Mouse (Mus musculus) hindbrain, embryonic 14.5 days (tissue): ENCODE data around the gene Coro1a. TPM values are rescaled to one million over a fixed set of nuclear protein-coding genes. Genes with fewer than 3 reads are reported as not detected.

Experiments used
- ATAC-seq: fragments of 200-750 bp; cut with Nextera tagmentation; 2 replicates; pipeline ENCODE4 v1.8.0; 2017; ENCODE audit warnings: moderate number of reproducible peaks, mild to moderate bottlenecking, moderate TSS enrichment, moderate library complexity; ENCODE audit not compliant: low FRiP score
- DNase-seq: peaks from one replicate; pipeline ENCODE4 v3.0.0-alpha.2; 2015; ENCODE audit warnings: low spot score
- H3K27ac ChIP-seq: fragments of 300-500 bp; sonication (generic); 2 replicates; pipeline ENCODE4 v1.5.1; 2014; ENCODE audit warnings: mild to moderate bottlenecking, moderate library complexity
- H3K27me3 ChIP-seq: fragments of 300-500 bp; sonication (generic); 2 replicates; pipeline ENCODE4 v1.6.1; 2014; ENCODE audit warnings: mild to moderate bottlenecking, low read length, mixed read lengths; ENCODE audit not compliant: control insufficient read depth, insufficient read depth
- H3K36me3 ChIP-seq: fragments of 300-500 bp; sonication (generic); replicated peaks from 2 replicates; pipeline ENCODE4 v1.6.1; 2014; ENCODE audit not compliant: control insufficient read depth, insufficient read depth
- H3K4me1 ChIP-seq: fragments of 300-500 bp; sonication (generic); replicated peaks from 2 replicates; pipeline ENCODE4 v1.6.1; 2014; ENCODE audit warnings: antibody characterized with exemption, low read length, mixed read lengths; ENCODE audit not compliant: control insufficient read depth, insufficient read depth
- H3K4me2 ChIP-seq: fragments of 300-500 bp; sonication (generic); replicated peaks from 2 replicates; pipeline ENCODE4 v1.6.1; 2014; ENCODE audit warnings: mild to moderate bottlenecking, moderate library complexity
- H3K4me3 ChIP-seq: fragments of 300-500 bp; sonication (generic); replicated peaks from 2 replicates; pipeline ENCODE4 v1.5.1; 2014; ENCODE audit warnings: mild to moderate bottlenecking, low read length
- H3K9ac ChIP-seq: fragments of 300-500 bp; sonication (generic); 2 replicates; pipeline ENCODE4 v1.6.1; 2014
- H3K9me3 ChIP-seq: fragments of 300-500 bp; sonication (generic); 2 replicates; pipeline ENCODE4 v1.6.1; 2016; ENCODE audit warnings: low read length; ENCODE audit not compliant: control insufficient read depth
- WGBS: fragments of 180-500 bp; shearing (Covaris S2); extraction: QIAGEN DNeasy Blood & Tissue Kit; methylation state at CpG from one replicate; pipeline ENCODE4 v1.1.7; 2014; 5-methylcytosine and 5-hydroxymethylcytosine counted together
- polyA plus RNA-seq: library from polyadenylated mRNA; unstranded; fragments of >200 nt; fragmentation: Nextera tagmentation; extraction: Ambion mirVana; gene quantifications from 2 replicates; pipeline ENCODE4 v1.2.1, GENCODE M21; 2014

Coro1a gene
- polyA plus RNA-seq, 1 experiment from 2014 or later = 82.2 TPM

DNA sequence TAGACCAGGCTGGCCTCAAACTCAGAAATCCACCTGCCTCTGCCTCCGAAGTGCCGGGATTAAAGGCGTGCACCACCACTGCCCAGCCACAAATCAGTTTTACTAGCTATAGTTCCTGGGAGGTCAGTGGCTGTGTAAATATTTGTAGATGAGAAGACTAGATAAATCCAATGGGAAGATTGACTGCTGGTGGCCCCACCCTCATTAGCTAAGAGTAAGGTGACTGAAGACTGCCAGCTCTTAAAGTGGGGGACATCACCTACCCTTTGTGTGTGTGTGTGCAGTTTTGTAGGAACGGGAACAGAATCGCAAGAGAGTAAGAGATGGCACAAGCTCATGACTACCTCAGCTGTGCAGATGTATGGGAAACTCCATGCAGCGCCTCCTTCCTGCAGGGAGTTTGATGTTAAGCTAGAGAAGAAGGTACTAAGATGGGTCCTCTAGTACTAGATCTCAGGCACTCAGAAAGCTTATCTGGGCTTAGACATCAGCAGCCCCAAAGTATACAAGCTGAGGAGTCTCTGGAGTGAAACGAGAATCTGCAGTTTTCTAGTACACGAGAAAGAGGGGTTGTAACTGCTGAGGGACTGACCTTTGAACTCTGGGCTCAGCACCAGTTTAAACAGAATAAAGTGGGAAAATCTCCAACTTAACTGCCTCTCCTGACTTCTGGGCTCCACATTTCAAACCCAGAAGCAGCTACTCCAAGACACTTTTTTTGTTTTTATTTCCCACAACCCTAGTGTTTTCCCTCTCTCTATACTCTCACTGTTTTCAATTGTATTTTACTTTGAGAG, 28.8 kb downstream of the Coro1a start:
- no peaks in the 10 kb centered on the region for H3K27me3 ChIP-seq
- no peak for DNase-seq
- H3K9ac ChIP-seq = no peak overlapping the region
- no peaks in the 10 kb centered on the region for H3K4me1 ChIP-seq
- no peak overlapping the region for H3K4me3 ChIP-seq
- peaks cover 9% of the 10 kb centered on the region; the same call in 1 of the 2 replicates for H3K36me3 ChIP-seq
- no peak overlapping the region for H3K27ac ChIP-seq
- H3K4me2 ChIP-seq = no peak overlapping the region
- 88% methylated on average over 8 of the region's 8 CpGs for WGBS
- H3K9me3 ChIP-seq = no peaks in the 10 kb centered on the region
- ATAC-seq = no peak

DNA sequence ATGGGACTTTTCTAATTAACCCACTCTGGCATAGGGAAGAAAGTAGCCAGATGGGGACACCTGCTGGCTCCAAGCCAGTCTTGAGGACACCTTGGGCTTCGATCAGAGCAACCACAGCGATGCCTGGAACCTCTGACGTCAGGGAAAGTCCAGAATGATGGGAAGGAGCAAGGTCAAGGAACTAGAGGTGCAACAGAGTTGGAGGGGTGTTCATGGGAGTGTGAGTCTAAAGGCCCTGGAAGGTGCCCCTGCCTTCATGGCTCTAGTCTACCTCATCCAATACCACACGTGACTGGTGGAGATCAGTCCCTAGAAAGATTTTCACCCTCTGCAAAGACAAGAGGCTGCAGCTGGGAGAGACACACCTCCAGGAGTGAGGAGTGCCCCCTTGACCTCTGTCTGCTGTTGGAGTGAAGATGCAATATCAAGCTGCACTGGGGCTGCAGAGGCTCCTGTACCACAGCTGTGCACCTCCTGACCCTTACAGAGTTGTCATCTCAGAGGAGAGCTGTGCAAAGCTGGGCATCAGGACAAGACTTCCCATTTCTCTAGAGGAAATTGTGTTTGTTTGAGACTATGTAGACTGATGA, 30.9 kb downstream of the Coro1a start:
- ATAC-seq = no peak
- no peak for DNase-seq
- no peak overlapping the region for H3K4me2 ChIP-seq
- WGBS = 76% methylated on average over 4 of the region's 4 CpGs
- no peak overlapping the region for H3K9ac ChIP-seq
- H3K4me1 ChIP-seq = no peaks in the 10 kb centered on the region
- no peaks in the 10 kb centered on the region for H3K9me3 ChIP-seq
- no peak overlapping the region for H3K27ac ChIP-seq
- H3K4me3 ChIP-seq = no peak overlapping the region
- H3K27me3 ChIP-seq = no peaks in the 10 kb centered on the region
- H3K36me3 ChIP-seq = peaks cover 25% of the 10 kb centered on the region

DNA sequence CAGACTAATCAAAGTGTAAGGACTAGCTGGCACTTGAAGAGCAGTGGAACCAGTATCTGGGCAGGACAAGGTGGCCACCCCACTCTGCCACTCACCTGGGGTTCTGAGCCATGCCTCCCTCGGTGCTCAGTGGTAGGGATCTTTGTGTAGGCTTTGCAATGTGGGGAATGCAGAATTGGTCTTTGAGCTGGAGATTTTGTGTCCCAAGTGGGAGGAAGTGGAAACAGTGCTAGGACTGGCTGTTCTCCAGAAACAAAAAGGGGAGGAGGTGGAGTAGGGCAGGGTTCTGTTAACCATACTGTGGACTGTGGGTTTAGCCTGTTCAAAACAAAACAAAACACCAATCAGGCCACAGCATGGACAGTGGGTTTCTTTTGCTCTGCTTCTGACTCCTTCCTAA, 31.4 kb downstream of the Coro1a start, which contains the start of gene Sult1a1:
Gene Sult1a1, minus strand, starts transcription at position 226 of the 400 bp plus-strand sequence.
- Histone ChIP-seq H3K4me3 (no peak within 1 kb of the TSS), H3K9ac (no peak within 1 kb of the TSS), H3K9me3 (no peaks in the 10 kb centered on the region), H3K36me3 (peaks cover 30% of the 10 kb centered on the region), H3K4me2 (no peak within 1 kb of the TSS), H3K4me1 (no peaks in the 10 kb centered on the region), H3K27me3 (no peaks in the 10 kb centered on the region), H3K27ac (no peak within 1 kb of the TSS)
- ATAC-seq (no peak), DNase-seq (no peak)
- WGBS = 83% methylated on average over 1 of the region's 1 CpGs

DNA sequence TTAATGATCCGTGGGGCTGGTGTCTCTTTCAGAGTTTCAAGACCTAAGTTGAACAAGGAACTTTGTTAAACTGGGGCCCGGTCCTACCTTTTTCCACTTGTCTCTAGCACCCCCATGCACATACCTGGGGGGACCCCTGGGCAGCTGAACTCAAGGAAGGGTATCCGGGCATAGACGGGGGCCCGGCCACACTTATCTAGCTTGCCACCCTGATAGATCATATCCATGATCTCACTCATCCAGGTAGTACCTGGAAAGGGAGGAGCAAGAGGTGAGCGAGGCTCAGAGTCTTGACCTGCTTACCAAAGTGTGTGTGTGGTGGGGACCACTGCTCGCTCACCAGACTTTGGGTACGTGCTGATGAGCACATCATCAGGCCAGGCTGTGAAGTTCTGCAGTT, 32.5 kb downstream of the Coro1a start:
- no peak for DNase-seq
- H3K9ac ChIP-seq = no peak overlapping the region
- WGBS = 93% methylated on average over 8 of the region's 8 CpGs
- no peak overlapping the region for H3K4me3 ChIP-seq
- H3K9me3 ChIP-seq = no peaks in the 10 kb centered on the region
- peaks cover 34% of the 10 kb centered on the region for H3K36me3 ChIP-seq
- H3K4me1 ChIP-seq = no peaks in the 10 kb centered on the region
- ATAC-seq = no peak
- H3K27ac ChIP-seq = no peak overlapping the region
- H3K27me3 ChIP-seq = no peaks in the 10 kb centered on the region
- no peak overlapping the region for H3K4me2 ChIP-seq

DNA sequence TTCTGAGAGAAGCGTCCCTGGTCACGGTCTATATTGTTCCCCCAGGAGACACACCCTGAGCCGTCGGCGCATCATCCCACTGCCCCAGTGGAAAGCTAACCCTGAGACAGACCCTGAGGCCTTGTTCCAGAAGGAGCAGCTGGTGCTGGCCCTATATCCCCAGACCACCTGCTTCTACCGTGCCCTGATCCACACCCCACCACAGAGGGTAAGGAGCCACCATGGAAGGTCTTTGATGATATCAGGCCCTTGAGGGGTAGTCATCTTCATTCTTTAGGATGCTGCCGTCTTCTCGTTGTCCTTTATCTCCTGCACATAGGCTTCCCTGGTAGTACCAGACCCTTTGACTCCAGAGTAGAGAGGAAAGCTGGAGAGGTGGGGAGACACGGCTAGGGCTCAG, 35.5 kb downstream of the Coro1a start:
- WGBS = 97% methylated on average over 9 of the region's 9 CpGs
- H3K4me1 ChIP-seq = no peaks in the 10 kb centered on the region
- H3K36me3 ChIP-seq = peaks cover 40% of the 10 kb centered on the region
- H3K9me3 ChIP-seq = no peaks in the 10 kb centered on the region
- no peaks in the 10 kb centered on the region for H3K27me3 ChIP-seq
- no peak overlapping the region for H3K9ac ChIP-seq
- DNase-seq = no peak
- H3K27ac ChIP-seq = no peak overlapping the region
- ATAC-seq = no peak
- no peak overlapping the region for H3K4me2 ChIP-seq
- no peak overlapping the region for H3K4me3 ChIP-seq

DNA sequence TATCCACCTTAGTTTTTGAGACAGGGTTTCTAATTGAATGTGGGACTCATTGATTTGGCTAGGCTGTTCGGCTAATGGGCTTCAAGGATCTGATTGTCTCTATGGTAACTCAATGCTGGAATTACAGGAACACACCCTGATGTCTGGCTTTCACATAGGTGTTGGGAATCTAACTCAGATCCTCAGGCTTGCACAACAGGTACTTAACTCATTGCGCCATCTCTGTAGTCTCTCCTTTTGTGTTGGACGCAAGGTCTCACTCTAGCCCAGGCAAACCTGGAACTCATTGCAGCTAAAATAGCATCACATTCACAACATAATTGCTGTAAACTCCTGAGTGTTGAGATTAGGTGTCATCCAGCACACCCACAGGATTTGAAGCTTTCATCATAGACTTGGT, 37.4 kb downstream of the Coro1a start:
- DNase-seq (no peak), ATAC-seq (no peak)
- no peaks in the 10 kb centered on the region for H3K27me3 ChIP-seq
- H3K4me3 ChIP-seq = no peak overlapping the region
- H3K27ac ChIP-seq = no peak overlapping the region
- no peaks in the 10 kb centered on the region for H3K9me3 ChIP-seq
- H3K36me3 ChIP-seq = peaks cover 41% of the 10 kb centered on the region
- H3K4me2 ChIP-seq = no peak overlapping the region
- H3K4me1 ChIP-seq = no peaks in the 10 kb centered on the region
- H3K9ac ChIP-seq = no peak overlapping the region
- WGBS = 94% methylated on average over 3 of the region's 3 CpGs

DNA sequence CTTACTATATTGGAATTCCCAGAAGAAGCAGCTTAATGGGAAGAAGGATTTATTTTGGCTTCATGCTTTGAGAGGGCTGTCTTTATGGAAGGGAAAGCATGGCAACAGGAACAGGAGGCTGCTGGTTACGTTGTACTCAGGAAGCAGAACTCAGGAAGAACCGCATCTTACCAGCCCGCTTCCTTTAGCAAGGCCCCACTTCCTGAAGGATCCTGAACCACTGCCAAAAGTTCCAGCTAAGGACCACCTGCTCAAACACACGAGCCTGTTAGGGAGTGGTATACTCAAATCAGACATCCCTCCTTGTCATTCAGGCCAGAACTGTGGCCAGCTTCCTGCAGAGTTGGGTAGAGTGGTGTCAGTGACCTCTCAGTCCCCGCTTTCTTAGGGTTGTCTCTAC, 39.1 kb downstream of the Coro1a start:
- Histone ChIP-seq H3K4me2 (no peak overlapping the region), H3K36me3 (peaks cover 58% of the 10 kb centered on the region), H3K4me1 (no peaks in the 10 kb centered on the region), H3K9me3 (no peaks in the 10 kb centered on the region), H3K27ac (no peak overlapping the region), H3K4me3 (no peak overlapping the region), H3K27me3 (no peaks in the 10 kb centered on the region), H3K9ac (no peak overlapping the region)
- ATAC-seq (no peak), DNase-seq (no peak)
- 85% methylated on average over 5 of the region's 5 CpGs for WGBS

DNA sequence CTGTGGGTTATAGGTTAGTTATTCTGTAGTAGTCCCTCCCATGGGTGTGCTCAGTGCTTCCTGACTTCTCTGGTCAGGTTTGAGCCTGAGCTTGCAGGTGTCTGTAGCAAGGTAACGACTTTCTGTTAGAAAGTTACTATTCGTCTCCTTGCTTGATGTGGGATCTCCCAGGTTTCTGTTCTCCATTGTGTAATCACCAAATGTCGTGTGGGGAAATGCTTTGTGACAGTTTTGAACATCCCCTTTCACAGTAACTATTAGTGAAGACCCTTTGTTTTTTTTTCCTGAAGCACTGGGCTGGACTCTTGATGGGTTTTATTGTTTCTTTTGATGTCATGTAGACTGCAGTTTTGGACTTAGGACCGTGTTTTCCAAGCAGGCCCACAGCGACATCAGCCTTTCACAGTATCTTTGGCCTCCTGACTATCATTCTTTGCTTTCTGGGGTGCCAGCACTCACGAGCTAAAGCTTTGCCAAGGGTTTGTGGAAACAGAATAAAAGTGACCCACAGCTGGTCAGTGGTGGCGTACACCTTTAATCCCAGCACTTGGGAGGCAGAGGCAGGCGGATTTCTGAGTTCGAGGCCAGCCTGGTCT, 40.0 kb downstream of the Coro1a start:
- Histone ChIP-seq H3K4me2 (no peak overlapping the region), H3K36me3 (peaks cover 55% of the 10 kb centered on the region), H3K27me3 (no peaks in the 10 kb centered on the region), H3K4me3 (no peak overlapping the region), H3K9me3 (no peaks in the 10 kb centered on the region), H3K27ac (no peak overlapping the region), H3K4me1 (no peaks in the 10 kb centered on the region), H3K9ac (no peak overlapping the region)
- WGBS = 90% methylated on average over 9 of the region's 9 CpGs
- DNase-seq (no peak), ATAC-seq (no peak)

DNA sequence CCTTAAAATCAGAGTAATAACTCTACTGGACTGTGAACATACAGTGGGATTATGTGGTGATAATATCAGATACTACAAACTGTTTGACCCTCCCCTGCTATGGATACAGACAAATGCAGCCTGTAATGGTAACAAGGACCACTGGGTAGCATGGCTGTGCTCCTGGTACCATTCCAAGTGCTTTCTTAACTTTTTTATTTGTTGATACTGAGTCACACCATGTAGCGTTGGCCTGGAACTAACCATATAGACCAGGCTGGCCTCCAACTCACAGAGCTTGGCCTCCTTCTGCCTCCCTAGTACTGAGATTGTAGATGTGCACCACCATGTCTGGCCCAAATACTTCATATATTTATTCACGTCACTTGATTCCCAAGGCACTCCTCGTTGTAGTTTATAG, 42.3 kb downstream of the Coro1a start:
- 94% methylated on average over 3 of the region's 3 CpGs for WGBS
- ATAC-seq = no peak
- H3K4me1 ChIP-seq = no peaks in the 10 kb centered on the region
- no peak overlapping the region for H3K9ac ChIP-seq
- no peak overlapping the region for H3K4me3 ChIP-seq
- H3K27me3 ChIP-seq = no peaks in the 10 kb centered on the region
- DNase-seq = no peak
- H3K4me2 ChIP-seq = no peak overlapping the region
- no peaks in the 10 kb centered on the region for H3K9me3 ChIP-seq
- no peak overlapping the region for H3K27ac ChIP-seq
- H3K36me3 ChIP-seq = peaks cover 53% of the 10 kb centered on the region
